Mouse (Mus musculus): Measurements from ENCODE around the gene Ncapg. TPM values are rescaled to one million over a fixed set of nuclear protein-coding genes. Genes with fewer than 3 reads are reported as not detected.

Gene Ncapg
- polyA plus RNA-seq, 1 experiment: 8.2 TPM

DNA sequence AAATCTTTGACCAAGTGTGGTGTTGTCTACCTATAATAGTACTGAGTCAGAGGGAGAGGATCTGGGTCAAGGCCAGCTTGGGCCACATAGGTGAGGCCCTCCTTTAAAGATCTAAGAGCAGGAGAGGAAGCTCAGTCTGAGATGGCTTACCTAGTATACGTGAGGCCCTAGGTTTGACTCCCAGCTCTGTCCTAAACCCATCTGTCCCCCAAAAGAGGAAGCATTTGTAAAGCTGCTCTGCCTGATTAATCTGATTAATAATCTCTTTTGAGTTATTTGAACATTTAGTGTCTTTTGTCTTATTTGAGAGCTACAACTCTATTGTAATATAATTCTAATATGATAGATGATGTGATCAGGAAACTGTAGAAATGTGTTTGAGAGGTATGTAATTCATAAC, 13.7 kb downstream of the Ncapg start:
- TF ChIP-seq GATA1 (IDR thresholded peaks at IDR 0.05; ENCODE audit: low read length): no peak

- TF ChIP-seq GATA1 (IDR thresholded peaks at IDR 0.05; ENCODE audit: low read length): no peak
Measured at GRCm38 (mm10) chr5:45685243-45685642, 15.5 kb downstream of the Ncapg start.

- no peak for TF ChIP-seq GATA1 (IDR thresholded peaks at IDR 0.05; ENCODE audit: low read length)
Measured at GRCm38 (mm10) chr5:45686223-45686622, 16.5 kb downstream of the Ncapg start.

- no peak for TF ChIP-seq GATA1 (IDR thresholded peaks at IDR 0.05; ENCODE audit: low read length)
Measured at GRCm38 (mm10) chr5:45689152-45689551, 19.4 kb downstream of the Ncapg start.

GRCm38 (mm10) chr5:45690802-45691201, 21.1 kb downstream of the Ncapg start:
- no peak for TF ChIP-seq GATA1 (IDR thresholded peaks at IDR 0.05; ENCODE audit: low read length)

DNA sequence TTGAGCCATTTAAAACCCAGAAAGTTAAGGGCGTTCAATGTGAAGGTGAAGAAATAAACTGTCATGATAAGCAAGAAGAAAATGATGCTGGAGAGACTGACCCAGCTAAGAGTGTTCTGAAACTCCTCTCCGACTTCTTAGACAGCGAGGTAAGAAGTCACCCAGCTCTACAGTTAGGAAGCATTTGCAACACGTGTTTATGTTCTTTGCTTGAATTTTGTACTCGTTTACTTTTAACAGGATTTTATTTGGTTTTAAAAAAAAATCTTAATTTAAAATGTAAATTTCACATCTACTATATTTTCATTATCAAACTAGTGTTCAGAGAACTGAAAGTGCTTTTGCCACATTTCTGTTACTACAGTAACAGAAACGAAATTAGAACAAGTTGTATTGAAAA, 22.0 kb downstream of the Ncapg start:
- TF ChIP-seq GATA1 (IDR thresholded peaks at IDR 0.05; ENCODE audit: low read length): no peak

DNA sequence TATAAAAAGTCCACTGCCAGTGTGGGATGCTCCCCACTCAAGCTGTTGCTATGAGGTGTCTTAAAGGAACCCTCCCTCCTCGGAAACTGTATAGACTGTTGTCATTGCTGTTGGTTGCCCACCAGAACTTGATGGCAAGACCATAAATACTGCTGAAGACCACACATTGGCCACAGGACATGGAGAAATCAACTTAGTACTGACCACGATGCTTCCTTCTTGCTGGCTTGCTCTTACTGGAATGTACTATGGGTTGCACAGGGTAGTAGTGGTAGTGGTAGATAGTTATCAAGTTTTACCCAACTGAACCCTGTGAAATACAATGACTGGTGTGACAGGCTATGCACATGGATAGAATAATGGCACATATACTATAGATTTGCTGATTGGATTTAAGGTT, 37.1 kb downstream of the Ncapg start:
- no peak for TF ChIP-seq GATA1 (IDR thresholded peaks at IDR 0.05; ENCODE audit: low read length)

DNA sequence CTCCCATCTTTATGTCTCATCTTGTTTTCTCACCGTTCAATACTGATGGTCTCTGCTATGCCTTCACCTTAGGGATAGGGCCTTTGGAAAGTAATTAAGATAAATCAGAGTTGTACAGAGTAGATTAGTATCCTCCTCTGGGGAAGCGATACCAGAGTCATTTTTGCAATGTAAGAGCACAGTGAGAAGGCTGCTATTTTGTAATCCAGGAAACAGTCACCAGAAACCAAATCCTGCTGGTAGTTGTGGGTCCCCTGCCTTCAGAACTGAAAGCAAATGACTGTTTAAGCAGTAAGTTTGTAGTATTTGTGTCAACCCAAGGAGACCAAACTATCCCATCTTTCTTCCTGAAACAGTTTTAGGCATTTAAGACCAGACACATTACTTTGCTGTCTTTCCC, 39.9 kb downstream of the Ncapg start:
- TF ChIP-seq GATA1 (IDR thresholded peaks at IDR 0.05; ENCODE audit: low read length): no peak

DNA sequence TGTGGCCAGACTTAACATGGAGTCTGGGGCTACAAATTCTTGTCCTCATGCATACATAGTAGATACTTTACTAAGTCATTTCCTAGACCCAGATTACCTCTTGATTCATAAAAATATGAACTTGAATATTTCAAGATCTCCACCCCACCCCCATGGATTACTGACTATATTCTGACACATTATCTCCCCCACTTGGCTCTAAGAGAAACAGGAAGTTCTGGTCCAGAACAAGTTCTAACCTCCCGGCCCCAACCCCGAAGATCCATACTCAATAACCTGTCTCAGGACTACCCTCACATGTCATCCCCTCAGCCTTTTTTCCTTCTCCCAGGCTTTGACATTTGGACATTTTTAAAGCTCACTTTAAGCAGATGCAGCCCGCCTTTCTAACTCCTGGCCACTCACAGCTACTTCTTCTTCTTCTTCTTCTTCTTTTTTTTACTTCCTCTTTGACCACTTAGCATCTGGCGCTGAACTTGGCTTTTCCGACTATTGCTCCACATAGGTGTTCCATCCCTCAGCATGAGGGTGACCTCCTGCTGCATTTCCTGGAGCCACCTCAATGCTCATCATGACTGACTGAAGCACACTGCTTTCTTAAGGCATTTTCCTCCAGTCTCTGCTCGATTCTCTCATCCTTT, 49.2 kb downstream of the Ncapg start:
- TF ChIP-seq GATA1 (IDR thresholded peaks at IDR 0.05; ENCODE audit: low read length): no peak

DNA sequence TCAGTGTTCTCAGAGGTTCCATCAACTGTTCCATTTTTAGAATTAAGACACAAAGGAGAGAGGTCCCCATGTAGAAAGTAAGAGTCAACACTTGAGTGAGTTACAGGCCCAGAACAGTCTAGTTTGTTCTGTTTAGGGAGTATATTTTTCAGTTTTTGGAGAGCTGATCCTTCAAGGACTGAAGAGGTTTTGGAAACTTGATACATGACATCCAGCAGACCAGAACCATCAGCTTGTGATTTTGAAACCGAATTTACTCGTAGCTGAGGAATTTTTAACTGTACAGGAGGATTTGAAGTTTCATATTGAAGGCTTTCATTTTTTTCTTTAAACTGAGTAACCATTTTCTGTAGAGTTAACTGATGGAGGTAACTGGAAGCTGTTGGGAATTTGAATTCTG, 64.0 kb downstream of the Ncapg start:
- TF ChIP-seq GATA1 (IDR thresholded peaks at IDR 0.05; ENCODE audit: low read length): no peak

GRCm38 (mm10) chr5:45737911-45738310, 68.2 kb downstream of the Ncapg start:
- no peak for TF ChIP-seq GATA1 (IDR thresholded peaks at IDR 0.05; ENCODE audit: low read length)

Other genes starting within 250 kb of the Ncapg start
- gene Qdpr, start 219.7 kb upstream of the Ncapg start, polyA plus RNA-seq (2012): 114 and 136 TPM in 2 replicates
- not detected in 2 replicates for gene Clrn2, start 216.2 kb upstream of the Ncapg start, polyA plus RNA-seq (2012)
- 27.0 and 28.1 TPM in 2 replicates for gene Lap3, start 176.5 kb upstream of the Ncapg start, polyA plus RNA-seq (2012)
- gene Med28, start 149.7 kb upstream of the Ncapg start, polyA plus RNA-seq (2012): 46.6 and 58.6 TPM in 2 replicates
- gene Fam184b, start 30.3 kb upstream of the Ncapg start, polyA plus RNA-seq (2012): 0.01 TPM in 1 of 2 replicates, not detected in the other
- gene Lcorl, start 187.7 kb downstream of the Ncapg start, polyA plus RNA-seq (2012): 25.7 and 45.3 TPM in 2 replicates